Mouse (Mus musculus): ENCODE results near the gene Rabggta. TPM values are rescaled to one million over a fixed set of nuclear protein-coding genes. Genes with fewer than 3 reads are reported as not detected.
A peak's percentile ranks its signal among the peaks of the same experiment; 100 is the strongest.

The Rabggta gene
- 34.2 and 35.0 TPM in 2 replicates for polyA plus RNA-seq (2015; fragmentation: Nextera tagmentation; extraction: Ambion mirVana)

GRCm38 (mm10) chr14:55721700-55722437 is at the start of gene Rabggta:
TSS of gene Rabggta (minus strand) at chr14:55722263.
- peak; percentile 97 for ATAC-seq (ENCODE audit: low read depth)
- Histone ChIP-seq H3K4me3 (ENCODE audit: low read length) (peak within 1 kb of the TSS; percentile 88), H3K27me3 (ENCODE audit: control insufficient read depth, insufficient read depth, low read depth, low read length) (no peaks in the 10 kb centered on the region), H3K4me1 (replicated peaks; ENCODE audit: control insufficient read depth, insufficient read depth, low read length) (peaks cover 6% of the 10 kb centered on the region), H3K9me3 (ENCODE audit: control insufficient read depth, low read length) (no peaks in the 10 kb centered on the region), H3K36me3 (ENCODE audit: control insufficient read depth, insufficient read depth, low read length) (peaks cover 12% of the 10 kb centered on the region), H3K27ac (ENCODE audit: low read length) (peak within 1 kb of the TSS; percentile 88), H3K4me2 (ENCODE audit: low read depth, low read length) (peak within 1 kb of the TSS; percentile 73), H3K9ac (ENCODE audit: low read length) (peak within 1 kb of the TSS; percentile 90)
- under 1% methylated on average over 48 of the region's 50 CpGs for WGBS

DNA sequence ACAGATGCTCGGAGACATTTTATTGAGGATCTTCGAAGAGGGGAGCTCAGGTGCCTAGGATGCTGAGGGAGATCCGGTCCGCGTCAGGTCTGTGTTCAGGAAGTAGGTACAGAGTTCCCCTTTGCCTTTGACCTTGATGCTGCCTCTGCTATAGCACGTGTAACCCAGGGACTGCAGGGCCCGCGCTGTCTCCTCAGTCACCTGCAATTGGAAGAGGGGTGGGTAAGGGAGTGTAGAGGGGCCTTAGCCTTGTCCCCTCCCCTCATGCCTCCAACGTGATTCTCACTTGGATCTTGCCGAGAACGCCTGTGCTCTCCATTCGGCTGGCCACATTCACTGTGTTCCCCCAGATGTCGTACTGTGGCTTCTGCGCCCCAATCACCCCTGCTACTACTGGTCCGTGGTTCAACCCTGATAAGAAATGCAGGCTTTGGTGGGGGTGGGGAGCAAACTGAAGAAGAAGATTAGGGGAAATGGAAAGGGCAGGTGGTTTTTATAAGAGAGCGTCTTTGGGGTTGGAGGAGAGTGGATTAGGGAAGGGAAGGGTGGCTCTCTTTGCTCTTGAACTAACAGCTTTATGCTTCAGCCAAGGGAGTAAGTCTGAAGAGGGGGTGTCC is 47.1 kb upstream of the Rabggta start:
- H3K9me3 ChIP-seq (ENCODE audit: control insufficient read depth, low read length), result no peaks in the 10 kb centered on the region
- 0 out of 2 replicates have a peak, but pooled peaks cover 2% of the 10 kb centered on the region for H3K4me1 ChIP-seq (replicated peaks; ENCODE audit: control insufficient read depth, insufficient read depth, low read length)
- peaks cover 9% of the 10 kb centered on the region; the same call in 1 of the 2 replicates for H3K27me3 ChIP-seq (ENCODE audit: control insufficient read depth, insufficient read depth, low read depth, low read length)
- ATAC-seq (ENCODE audit: low read depth), result no peak
- H3K9ac ChIP-seq (ENCODE audit: low read length), result no peak overlapping the region
- H3K4me2 ChIP-seq (ENCODE audit: low read depth, low read length), result no peak overlapping the region
- H3K27ac ChIP-seq (ENCODE audit: low read length), result no peak overlapping the region
- 72% methylated on average over 16 of the region's 16 CpGs for WGBS
- no peaks in the 10 kb centered on the region for H3K36me3 ChIP-seq (ENCODE audit: control insufficient read depth, insufficient read depth, low read length)
- no peak overlapping the region for H3K4me3 ChIP-seq (ENCODE audit: low read length)

- Histone ChIP-seq H3K27ac (ENCODE audit: low read length) (no peak overlapping the region), H3K9ac (ENCODE audit: low read length) (no peak overlapping the region), H3K9me3 (ENCODE audit: control insufficient read depth, low read length) (no peaks in the 10 kb centered on the region), H3K4me2 (ENCODE audit: low read depth, low read length) (no peak overlapping the region), H3K27me3 (ENCODE audit: control insufficient read depth, insufficient read depth, low read depth, low read length) (peaks cover 9% of the 10 kb centered on the region; the same call in 1 of the 2 replicates), H3K36me3 (ENCODE audit: control insufficient read depth, insufficient read depth, low read length) (no peaks in the 10 kb centered on the region), H3K4me3 (ENCODE audit: low read length) (no peak overlapping the region), H3K4me1 (replicated peaks; ENCODE audit: control insufficient read depth, insufficient read depth, low read length) (0 out of 2 replicates have a peak, but pooled peaks cover 2% of the 10 kb centered on the region)
- 73% methylated on average over 6 of the region's 6 CpGs for WGBS
- no peak for ATAC-seq (ENCODE audit: low read depth)
These were observed 46.5 kb upstream of the Rabggta start for GRCm38 (mm10) chr14:55768555-55768954.

DNA sequence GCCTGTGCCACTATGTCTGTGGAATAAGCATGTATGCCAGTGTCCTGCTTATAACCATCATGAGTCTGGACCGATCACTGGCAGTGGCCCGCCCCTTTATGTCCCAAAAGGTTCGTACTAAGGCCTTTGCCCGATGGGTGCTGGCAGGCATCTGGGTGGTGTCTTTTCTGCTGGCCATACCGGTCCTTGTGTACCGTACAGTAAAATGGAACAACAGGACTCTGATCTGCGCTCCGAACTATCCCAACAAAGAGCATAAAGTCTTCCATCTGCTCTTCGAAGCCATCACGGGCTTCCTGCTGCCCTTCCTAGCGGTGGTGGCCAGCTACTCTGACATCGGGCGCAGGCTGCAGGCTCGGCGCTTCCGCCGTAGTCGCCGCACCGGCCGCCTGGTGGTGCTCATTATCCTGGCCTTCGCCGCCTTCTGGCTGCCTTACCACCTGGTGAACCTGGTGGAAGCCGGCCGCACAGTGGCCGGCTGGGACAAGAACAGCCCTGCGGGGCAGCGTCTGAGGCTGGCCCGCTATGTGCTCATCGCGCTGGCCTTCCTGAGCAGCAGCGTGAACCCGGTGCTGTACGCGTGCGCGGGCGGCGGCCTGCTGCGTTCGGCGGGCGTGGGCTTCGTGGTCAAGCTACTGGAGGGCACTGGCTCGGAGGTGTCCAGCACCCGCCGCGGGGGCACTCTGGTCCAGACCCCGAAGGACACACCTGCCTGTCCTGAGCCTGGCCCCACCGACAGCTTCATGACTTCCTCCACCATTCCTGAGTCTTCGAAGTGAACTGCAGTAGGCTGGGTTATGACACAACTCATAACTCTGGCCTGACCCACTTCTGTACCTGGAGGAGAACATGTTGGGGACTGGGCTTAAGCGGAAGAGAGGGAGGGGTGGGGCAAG is 45.7 kb upstream of the Rabggta start:
- peaks cover 9% of the 10 kb centered on the region; the same call in 1 of the 2 replicates for H3K27me3 ChIP-seq (ENCODE audit: control insufficient read depth, insufficient read depth, low read depth, low read length)
- ATAC-seq (ENCODE audit: low read depth), result peak; percentile 62

DNA sequence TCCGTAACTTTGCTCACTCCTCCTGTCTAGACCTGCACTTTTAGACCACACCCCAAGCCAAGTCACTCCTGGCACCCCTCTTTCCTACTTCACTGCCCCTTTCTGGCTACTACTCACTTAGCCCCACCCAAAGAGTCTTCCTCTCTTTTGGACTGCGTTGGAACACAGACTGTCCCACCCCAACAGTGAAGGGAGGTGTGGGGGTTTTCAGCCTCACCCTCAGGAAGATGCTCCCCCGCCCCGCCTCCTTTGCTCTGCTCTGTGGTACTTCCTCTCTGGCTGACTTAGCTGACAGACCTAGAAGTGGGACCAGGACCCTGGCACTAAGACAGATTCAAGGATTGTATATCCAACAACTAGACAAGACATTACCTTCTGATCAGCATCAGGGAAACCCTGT is 43.6 kb upstream of the Rabggta start, which contains the start of gene Ltb4r1:
Ltb4r1 (plus strand) TSS at position 267 of the 400 bp plus-strand sequence.
- Histone ChIP-seq H3K9ac (ENCODE audit: low read length) (no peak within 1 kb of the TSS), H3K27ac (ENCODE audit: low read length) (no peak within 1 kb of the TSS), H3K4me3 (ENCODE audit: low read length) (no peak within 1 kb of the TSS), H3K4me1 (replicated peaks; ENCODE audit: control insufficient read depth, insufficient read depth, low read length) (peaks cover 14% of the 10 kb centered on the region), H3K9me3 (ENCODE audit: control insufficient read depth, low read length) (no peaks in the 10 kb centered on the region), H3K27me3 (ENCODE audit: control insufficient read depth, insufficient read depth, low read depth, low read length) (peaks cover 17% of the 10 kb centered on the region), H3K4me2 (ENCODE audit: low read depth, low read length) (no peak within 1 kb of the TSS), H3K36me3 (ENCODE audit: control insufficient read depth, insufficient read depth, low read length) (no peaks in the 10 kb centered on the region)
- WGBS, result 60% methylated on average over 4 of the region's 4 CpGs
- ATAC-seq (ENCODE audit: low read depth), result no peak

More for the DNA sequence above, 45.7 kb upstream of the Rabggta start:
- peak overlapping the region; percentile 55 for H3K4me2 ChIP-seq (ENCODE audit: low read depth, low read length)
- H3K27ac ChIP-seq (ENCODE audit: low read length), result no peak overlapping the region
- H3K4me3 ChIP-seq (ENCODE audit: low read length), result peak overlapping the region; percentile 34
- peak overlapping the region; percentile 63 for H3K9ac ChIP-seq (ENCODE audit: low read length)
- H3K9me3 ChIP-seq (ENCODE audit: control insufficient read depth, low read length), result no peaks in the 10 kb centered on the region
- H3K36me3 ChIP-seq (ENCODE audit: control insufficient read depth, insufficient read depth, low read length), result no peaks in the 10 kb centered on the region
- 14% methylated on average over 52 of the region's 52 CpGs for WGBS
- H3K4me1 ChIP-seq (replicated peaks; ENCODE audit: control insufficient read depth, insufficient read depth, low read length), result peaks cover 10% of the 10 kb centered on the region

- H3K36me3 ChIP-seq (ENCODE audit: control insufficient read depth, insufficient read depth, low read length), result no peaks in the 10 kb centered on the region
- H3K4me2 ChIP-seq (ENCODE audit: low read depth, low read length), result no peak overlapping the region
- peaks cover 17% of the 10 kb centered on the region for H3K4me1 ChIP-seq (replicated peaks; ENCODE audit: control insufficient read depth, insufficient read depth, low read length)
- H3K9me3 ChIP-seq (ENCODE audit: control insufficient read depth, low read length), result no peaks in the 10 kb centered on the region
- H3K27ac ChIP-seq (ENCODE audit: low read length), result 0 out of 2 replicates have a peak overlapping the region, but pooled peaks have one; percentile 9
- no peak overlapping the region for H3K4me3 ChIP-seq (ENCODE audit: low read length)
- 44% methylated on average over 7 of the region's 7 CpGs for WGBS
- ATAC-seq (ENCODE audit: low read depth), result 0 out of 2 replicates have a peak, but pooled peaks have one; percentile 16
- H3K9ac ChIP-seq (ENCODE audit: low read length), result peak overlapping the region; percentile 37; the same call in 1 of the 2 replicates
- peaks cover 14% of the 10 kb centered on the region for H3K27me3 ChIP-seq (ENCODE audit: control insufficient read depth, insufficient read depth, low read depth, low read length)
These were observed 41.1 kb upstream of the Rabggta start for GRCm38 (mm10) chr14:55763166-55763565.

DNA sequence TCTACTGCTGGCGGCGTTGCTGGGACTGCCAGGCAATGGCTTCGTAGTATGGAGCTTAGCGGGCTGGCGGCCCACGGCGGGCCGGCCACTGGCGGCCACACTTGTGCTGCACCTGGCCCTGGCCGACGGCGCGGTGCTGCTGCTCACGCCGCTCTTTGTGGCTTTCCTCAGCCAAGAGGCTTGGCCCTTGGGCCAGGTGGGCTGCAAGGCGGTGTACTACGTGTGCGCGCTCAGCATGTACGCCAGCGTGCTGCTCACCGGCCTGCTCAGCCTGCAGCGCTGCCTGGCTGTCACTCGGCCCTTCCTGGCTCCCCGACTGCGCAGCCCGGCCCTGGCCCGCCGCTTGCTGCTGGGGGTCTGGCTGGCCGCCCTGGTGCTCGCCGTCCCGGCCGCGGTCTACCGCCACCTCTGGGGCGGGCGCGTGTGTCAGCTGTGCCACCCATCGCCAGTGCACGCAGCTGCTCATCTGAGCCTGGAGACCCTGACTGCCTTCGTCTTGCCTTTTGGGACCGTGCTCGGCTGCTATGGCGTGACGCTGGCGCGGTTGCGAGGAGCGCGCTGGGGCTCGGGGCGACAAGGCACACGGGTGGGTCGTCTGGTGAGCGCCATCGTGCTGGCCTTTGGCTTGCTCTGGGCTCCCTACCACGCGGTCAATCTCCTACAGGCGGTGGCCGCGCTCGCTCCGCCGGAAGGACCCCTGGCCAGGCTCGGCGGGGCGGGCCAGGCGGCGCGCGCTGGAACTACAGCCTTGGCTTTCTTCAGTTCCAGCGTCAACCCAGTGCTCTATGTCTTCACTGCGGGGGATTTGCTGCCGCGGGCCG is 40.1 kb upstream of the Rabggta start:
- Histone ChIP-seq H3K9ac (ENCODE audit: low read length) (peak overlapping the region; percentile 76), H3K4me2 (ENCODE audit: low read depth, low read length) (peak overlapping the region; percentile 94), H3K9me3 (ENCODE audit: control insufficient read depth, low read length) (no peaks in the 10 kb centered on the region), H3K27ac (ENCODE audit: low read length) (no peak overlapping the region), H3K4me3 (ENCODE audit: low read length) (peak overlapping the region; percentile 54), H3K36me3 (ENCODE audit: control insufficient read depth, insufficient read depth, low read length) (no peaks in the 10 kb centered on the region), H3K27me3 (ENCODE audit: control insufficient read depth, insufficient read depth, low read depth, low read length) (peaks cover 13% of the 10 kb centered on the region), H3K4me1 (replicated peaks; ENCODE audit: control insufficient read depth, insufficient read depth, low read length) (peaks cover 14% of the 10 kb centered on the region)
- WGBS, result under 1% methylated on average over 74 of the region's 77 CpGs
- peak; percentile 73 for ATAC-seq (ENCODE audit: low read depth)

GRCm38 (mm10) chr14:55761163-55761562 is 39.1 kb upstream of the Rabggta start, which contains the start of gene Ltb4r2:
TSS of gene Ltb4r2 (plus strand) at chr14:55761428.
- Histone ChIP-seq H3K4me3 (ENCODE audit: low read length) (peak within 1 kb of the TSS; percentile 54), H3K4me1 (replicated peaks; ENCODE audit: control insufficient read depth, insufficient read depth, low read length) (peaks cover 14% of the 10 kb centered on the region), H3K27ac (ENCODE audit: low read length) (no peak within 1 kb of the TSS), H3K9ac (ENCODE audit: low read length) (peak within 1 kb of the TSS; percentile 76), H3K9me3 (ENCODE audit: control insufficient read depth, low read length) (no peaks in the 10 kb centered on the region), H3K36me3 (ENCODE audit: control insufficient read depth, insufficient read depth, low read length) (no peaks in the 10 kb centered on the region), H3K4me2 (ENCODE audit: low read depth, low read length) (peak within 1 kb of the TSS; percentile 94), H3K27me3 (ENCODE audit: control insufficient read depth, insufficient read depth, low read depth, low read length) (peaks cover 11% of the 10 kb centered on the region)
- no peak for ATAC-seq (ENCODE audit: low read depth)
- 66% methylated on average over 6 of the region's 6 CpGs for WGBS

Data from lung, embryonic 16.5 days (tissue).